Mouse (Mus musculus) spleen, adult 2 months (tissue): ENCODE results near the gene Emc7.

Experiments used
- CTCF ChIP-seq: fragments of 200-500 bp; IDR thresholded peaks from 2 replicates; pipeline ENCODE4 v1.5.1; 2011; ENCODE audit warnings: mild to moderate bottlenecking, inconsistent platforms; ENCODE audit not compliant: insufficient read depth, insufficient read length, insufficient replicate concordance; ENCODE audit errors: extremely low read depth
- POLR2A ChIP-seq: fragments of 200-500 bp; IDR thresholded peaks from 2 replicates; pipeline ENCODE4 v1.6.1; 2011; ENCODE audit warnings: low read depth, low read length, inconsistent platforms

DNA sequence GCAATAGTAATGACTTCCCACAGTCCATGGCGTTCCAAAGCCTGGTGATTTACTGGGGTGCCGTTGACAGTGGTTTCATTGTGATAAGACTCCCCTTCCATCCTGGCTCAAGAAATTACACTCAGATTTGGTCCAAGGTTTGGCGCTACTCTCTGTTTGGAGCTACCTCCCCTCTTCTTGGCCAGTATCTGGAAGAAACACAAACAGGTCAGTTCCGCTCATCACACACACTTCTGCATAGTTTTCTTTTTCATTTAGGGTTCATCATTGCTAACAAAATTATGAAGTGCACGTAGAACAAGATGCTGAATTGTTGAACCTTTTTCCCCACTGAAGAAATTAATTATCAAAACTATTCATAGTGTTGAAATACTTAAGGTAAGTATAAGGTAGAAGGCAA, 25.9 kb downstream of the Emc7 start, which contains the start of gene Chrm5:
- TF ChIP-seq POLR2A (no peak), CTCF (no peak)
